ENCODE assay signal across 26 mouse cellular contexts in genomic region chr3:37812936-37813335, GRCm38 (mm10).
"Had no signal": no experiment of that assay in that cellular context is flagged by ENCODE, and none has a peak within 500 bp of the region (broad histone marks: within the 10 kb centered on the region; RNA-seq: fewer than 3 reads in every experiment).

No protein-coding gene starts in this region.

- H3K9me3 ChIP-seq: hindbrain, embryonic 10.5 days; kidney, embryonic 15.5 days; limb, embryonic 15.5 days; liver, embryonic 12.5 days had no signal

- ATAC-seq: hindbrain, embryonic 16.5 days; inflammation-experienced regulatory T-cells, adult 6 months; intestine, embryonic 15.5 days; intestine, postnatal 0 days; liver, embryonic 12.5 days had no signal

- H3K9ac ChIP-seq: heart, embryonic 12.5 days; hindbrain, embryonic 12.5 days; hindbrain, embryonic 14.5 days; intestine, embryonic 15.5 days; kidney, embryonic 15.5 days; limb, embryonic 13.5 days; limb, embryonic 15.5 days; liver, embryonic 12.5 days had no signal

- H3K27me3 ChIP-seq: heart, embryonic 12.5 days; hindbrain, embryonic 12.5 days; intestine, embryonic 15.5 days; kidney, embryonic 15.5 days; limb, embryonic 13.5 days; limb, embryonic 15.5 days; liver, embryonic 12.5 days had no signal

- H3K4me2 ChIP-seq: heart, embryonic 12.5 days; hindbrain, embryonic 12.5 days; hindbrain, embryonic 14.5 days; intestine, embryonic 15.5 days; kidney, embryonic 15.5 days; limb, embryonic 13.5 days; limb, embryonic 15.5 days; liver, embryonic 12.5 days had no signal

- H3K4me1 ChIP-seq: heart, embryonic 10.5 days; heart, embryonic 12.5 days; hindbrain, embryonic 10.5 days; hindbrain, embryonic 12.5 days; intestine, embryonic 15.5 days; kidney, embryonic 15.5 days; liver, embryonic 12.5 days had no signal

- H3K27ac ChIP-seq: gastrocnemius, adult 2 months; heart, embryonic 10.5 days; hindbrain, embryonic 10.5 days; hindbrain, embryonic 12.5 days; hindbrain, embryonic 14.5 days; intestine, embryonic 15.5 days; kidney, embryonic 15.5 days; limb, embryonic 13.5 days; limb, embryonic 15.5 days; liver, embryonic 12.5 days had no signal

- H3K4me3 ChIP-seq: gastrocnemius, adult 2 months; heart, embryonic 10.5 days; heart, embryonic 12.5 days; hindbrain, embryonic 10.5 days; hindbrain, embryonic 12.5 days; intestine, embryonic 15.5 days; kidney, embryonic 15.5 days; limb, embryonic 13.5 days; limb, embryonic 15.5 days; liver, embryonic 12.5 days had no signal

- H3K36me3 ChIP-seq: heart, embryonic 10.5 days; heart, embryonic 12.5 days; hindbrain, embryonic 10.5 days; hindbrain, embryonic 12.5 days; intestine, embryonic 15.5 days; kidney, embryonic 15.5 days; limb, embryonic 13.5 days; limb, embryonic 15.5 days; liver, embryonic 12.5 days had no signal

- DNase-seq: gastrocnemius, adult 2 months; gastrocnemius, postnatal 10 days; gastrocnemius, postnatal 25 days; heart, adult 18-20 months; heart, postnatal 10 days; heart, postnatal 4 days; kidney, adult 18-20 months; kidney, adult 8-10 months; kidney, postnatal 14 days; kidney, postnatal 36 days; layer of hippocampus, adult 9-11 months; layer of hippocampus, postnatal 36 days; left cerebral cortex, postnatal 4 days had no signal
